Mouse (Mus musculus): ENCODE measurements around the gene Atxn7l2. TPM values are rescaled to one million over a fixed set of nuclear protein-coding genes. Genes with fewer than 3 reads are reported as not detected.
A peak's percentile ranks its signal among the peaks of the same experiment; 100 is the strongest.

The Atxn7l2 gene
- total and polyA plus RNA-seq, 3 experiments = 3.8 to 13.3 (median 4.2) TPM

- in situ Hi-C loops (cut with MboI; ENCODE audit: low pct_ligation_motif_present, low pct_unique_long_range_greater_than_20kb, low sequenced_read_pairs) = loop anchor here (5.0 kb wide), 1 partner anchor 42 kb away; no protein-coding TSS in a partner anchor
- Histone ChIP-seq H3K36me3 (replicated peaks in 1 of 2; ENCODE audit: control insufficient read depth in 1 of 2, insufficient read depth in 1 of 2, low read length in 1 of 2) (peaks cover 13 to 39% of the 10 kb centered on the region in 2 experiments), H3K27me3 (replicated peaks) (peaks cover 34% of the 10 kb centered on the region), H3K27ac (ENCODE audit: insufficient read depth, low read depth) (no peak overlapping the region), H3K79me2 (replicated peaks; ENCODE audit: control insufficient read depth, extremely low read depth, insufficient read depth, poor library complexity, severe bottlenecking) (no peaks in the 10 kb centered on the region), H3K4me2 (ENCODE audit: insufficient read depth, low read depth, poor library complexity, severe bottlenecking) (peak overlapping the region; percentile 69), H3K4me1 (ENCODE audit: control insufficient read depth in 1 of 2, insufficient read depth in 2 of 2) (peaks cover 5 to 20% of the 10 kb centered on the region in 2 experiments; a peak in 3 of 4 replicates), H3K9ac (ENCODE audit: insufficient read depth, low read depth) (peak overlapping the region; percentile 80), H3K4me3 (replicated peaks in 1 of 3; ENCODE audit: low read depth in 2 of 3, low read length in 2 of 3, poor library complexity in 1 of 3) (peak overlapping the region; percentile 60 to 80 (median 70)), H3K9me3 (replicated peaks; ENCODE audit: low read length) (no peaks in the 10 kb centered on the region)
- TF ChIP-seq IRF4 (IDR thresholded peaks at IDR 0.05; ENCODE audit: low read depth, low read length) (no peak), BHLHE40 (IDR thresholded peaks at IDR 0.05; ENCODE audit: low read depth, low read length) (no peak), MXI1 (IDR thresholded peaks at IDR 0.05; ENCODE audit: low read depth, low read length) (no peak), ZC3H11A (IDR thresholded peaks at IDR 0.05; ENCODE audit: low read depth, low read length) (no peak), ELF1 (IDR thresholded peaks at IDR 0.05; ENCODE audit: low read depth, low read length) (no peak), NELFE (IDR thresholded peaks at IDR 0.05; ENCODE audit: low read depth, low read length) (no peak), SIN3A (IDR thresholded peaks at IDR 0.05; ENCODE audit: low read length) (no peak), NRF1 (IDR thresholded peaks at IDR 0.05; ENCODE audit: low read depth, low read length) (no peak), UBTF (IDR thresholded peaks at IDR 0.05; ENCODE audit: low read depth, low read length) (no peak), MYC (IDR thresholded peaks at IDR 0.05; ENCODE audit: low read depth, low read length) (no peak), MAZ (IDR thresholded peaks at IDR 0.05; ENCODE audit: low read depth, low read length) (no peak), POLR2A (IDR thresholded peaks at IDR 0.05; ENCODE audit: low read depth, low read length) (no peak), USF2 (conservative IDR thresholded peaks at IDR 0.05; ENCODE audit: low read depth, low read length) (no peak), ETS1 (conservative IDR thresholded peaks at IDR 0.05; ENCODE audit: low read depth, low read length) (no peak), USF1 (IDR thresholded peaks at IDR 0.05; ENCODE audit: low read depth, low read length) (no peak), GABPA (IDR thresholded peaks at IDR 0.05; ENCODE audit: insufficient replicate concordance, low read depth, low read length) (no peak), POLR2AphosphoS2 (IDR thresholded peaks at IDR 0.05; ENCODE audit: low read depth, low read length) (no peak), ZNF384 (IDR thresholded peaks at IDR 0.05; ENCODE audit: low read depth, low read length) (no peak), CTCF (conservative IDR thresholded peaks at IDR 0.05 in 1 of 2, IDR thresholded peaks at IDR 0.05 in 1 of 2; ENCODE audit: low read depth in 2 of 2, low read length in 2 of 2) (no peak), MEF2A (IDR thresholded peaks at IDR 0.05; ENCODE audit: borderline replicate concordance, low read depth, low read length) (no peak)
- dilution Hi-C loops (cut with MboI; ENCODE audit: extremely low pct_ligation_motif_present, extremely low pct_unique_long_range_greater_than_20kb, low sequenced_read_pairs) = no loop called here
- no peak for DNase-seq (ENCODE audit: extremely low read depth)
These were observed 1.2 kb downstream of the Atxn7l2 start for GRCm38 (mm10) chr3:108209536-108209935.

- H3K4me3 ChIP-seq (replicated peaks in 1 of 3; ENCODE audit: low read depth in 2 of 3, low read length in 2 of 3, poor library complexity in 1 of 3) = peak overlapping the region in 2 of 3 experiments; percentile 13 to 70
- H3K36me3 ChIP-seq (replicated peaks in 1 of 2; ENCODE audit: control insufficient read depth in 1 of 2, insufficient read depth in 1 of 2, low read length in 1 of 2) = peaks cover 15 to 44% of the 10 kb centered on the region in 2 experiments
- H3K9ac ChIP-seq (ENCODE audit: insufficient read depth, low read depth) = peak overlapping the region; percentile 80; the same call in 1 of the 2 replicates
- H3K27ac ChIP-seq (ENCODE audit: insufficient read depth, low read depth) = no peak overlapping the region
- H3K4me1 ChIP-seq (ENCODE audit: control insufficient read depth in 1 of 2, insufficient read depth in 2 of 2) = peaks cover 5 to 20% of the 10 kb centered on the region in 2 experiments; a peak in 3 of 4 replicates
- TF ChIP-seq ZC3H11A (IDR thresholded peaks at IDR 0.05; ENCODE audit: low read depth, low read length) (no peak), HCFC1 (IDR thresholded peaks at IDR 0.05; ENCODE audit: low read depth, low read length) (no peak), ZNF384 (IDR thresholded peaks at IDR 0.05; ENCODE audit: low read depth, low read length) (no peak), MXI1 (IDR thresholded peaks at IDR 0.05; ENCODE audit: low read depth, low read length) (no peak), RCOR1 (conservative IDR thresholded peaks at IDR 0.05; ENCODE audit: low read depth, low read length) (no peak), UBTF (IDR thresholded peaks at IDR 0.05; ENCODE audit: low read depth, low read length) (no peak), CHD1 (IDR thresholded peaks at IDR 0.05; ENCODE audit: low read depth, low read length) (no peak), E2F4 (IDR thresholded peaks at IDR 0.05; ENCODE audit: insufficient replicate concordance, low read depth, low read length) (no peak), ETS1 (conservative IDR thresholded peaks at IDR 0.05; ENCODE audit: low read depth, low read length) (no peak)
- peaks cover 29% of the 10 kb centered on the region for H3K27me3 ChIP-seq (replicated peaks)
- H3K4me2 ChIP-seq (ENCODE audit: insufficient read depth, low read depth, poor library complexity, severe bottlenecking) = no peak overlapping the region; the same call in 1 of the 2 replicates
- H3K9me3 ChIP-seq (replicated peaks; ENCODE audit: low read length) = no peaks in the 10 kb centered on the region
- no peak for DNase-seq (ENCODE audit: extremely low read depth)
- no peaks in the 10 kb centered on the region for H3K79me2 ChIP-seq (replicated peaks; ENCODE audit: control insufficient read depth, extremely low read depth, insufficient read depth, poor library complexity, severe bottlenecking)
- in situ Hi-C loops (cut with MboI; ENCODE audit: low pct_ligation_motif_present, low pct_unique_long_range_greater_than_20kb, low sequenced_read_pairs) (loop anchor here (5.0 kb wide), 1 partner anchor 42 kb away; no protein-coding TSS in a partner anchor), dilution Hi-C loops (cut with MboI; ENCODE audit: extremely low pct_ligation_motif_present, extremely low pct_unique_long_range_greater_than_20kb, low sequenced_read_pairs) (no loop called here)
These were observed 1.7 kb downstream of the Atxn7l2 start for GRCm38 (mm10) chr3:108209001-108209400.

All from CH12.LX (cell line).